Mouse (Mus musculus): ENCODE measurements around the gene Zfp558. TPM values are rescaled to one million over a fixed set of nuclear protein-coding genes. Genes with fewer than 3 reads are reported as not detected.
"Not testable (repeated sequence)": the region's sequence is repeated elsewhere in the genome, so short reads cannot be mapped to it uniquely, and the experiment has no call there.

Gene Zfp558
- 1 to 10 TPM; 1.6 to 1.8 TPM for total RNA-seq (2021)
- long read RNA-seq, experiment 1: 0 reads
- long read RNA-seq, experiment 2, partial matches to known transcripts: 0 of 2 reads
- long read RNA-seq, experiment 2, other reads (novel, unspliced or antisense): 1 of 2 reads

DNA sequence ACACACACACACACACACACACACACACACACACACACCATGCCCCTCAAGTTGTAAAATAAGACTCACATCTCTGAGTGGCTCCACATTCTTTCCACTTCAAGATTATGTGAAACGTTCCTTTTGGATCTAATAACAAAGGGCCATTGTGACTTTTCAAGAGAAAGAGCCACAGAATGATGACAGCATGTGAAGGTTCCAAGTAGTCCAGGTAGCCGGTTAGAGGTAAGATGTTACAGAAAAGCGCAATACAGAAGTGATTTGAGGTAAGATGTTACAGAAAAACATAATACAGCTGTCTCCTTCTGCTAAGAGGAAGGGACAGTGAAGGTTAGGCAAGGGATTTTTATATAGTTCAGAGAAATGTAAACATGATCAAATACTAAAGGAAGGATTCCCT is at the start of gene Zfp558, which contains the start of gene Mbd3l1:
TSS of gene Zfp558 (minus strand) at position 101 of the 400 bp plus-strand sequence.
TSS of gene Mbd3l1 (plus strand) at position 192 of the 400 bp plus-strand sequence.
- DNase-seq: no peak

GRCm38 (mm10) chr9:18508098-18508497 is 30.0 kb upstream of the Zfp558 start:
- DNase-seq: no peak

DNA sequence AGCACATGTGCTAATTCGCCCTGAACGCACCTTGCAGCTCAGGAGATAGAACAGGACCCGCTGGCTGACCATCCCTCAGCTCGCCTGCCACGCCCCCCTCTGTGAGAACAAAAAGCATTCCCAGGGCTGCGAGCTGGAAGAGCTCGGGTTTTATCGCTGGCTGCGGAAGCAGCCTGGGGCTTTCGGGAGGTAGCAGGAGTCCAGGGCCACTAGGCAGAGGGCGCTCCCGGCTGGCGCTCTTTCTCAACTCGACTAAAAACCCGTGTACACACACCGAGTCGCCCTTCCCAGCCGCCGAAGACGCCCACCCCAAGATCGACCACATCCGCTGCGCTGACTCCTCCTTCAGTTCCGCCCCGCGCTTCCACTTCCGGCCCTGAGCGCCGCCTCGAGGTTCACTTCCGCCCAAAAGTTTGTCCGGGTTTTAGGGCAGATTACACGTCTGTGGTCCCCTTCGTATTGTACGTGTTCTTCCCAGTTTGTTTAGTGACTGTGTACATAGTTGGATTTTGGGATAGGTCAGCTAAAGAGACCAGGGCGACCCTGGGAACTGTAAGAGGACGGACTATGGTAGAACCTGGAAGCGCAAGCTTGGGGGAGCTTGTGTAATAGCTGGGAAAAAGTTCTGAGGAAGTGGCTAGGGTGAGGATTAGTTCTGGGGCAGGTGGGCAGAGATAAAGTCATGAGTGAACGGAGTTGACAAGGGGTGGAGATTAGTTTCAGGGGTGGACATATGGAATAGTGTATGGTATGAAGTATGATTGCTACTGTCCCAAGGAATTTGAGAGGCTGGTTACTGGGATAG is 4.5 kb downstream of the Zfp558 start:
- peak; percentile 65 for DNase-seq

DNA sequence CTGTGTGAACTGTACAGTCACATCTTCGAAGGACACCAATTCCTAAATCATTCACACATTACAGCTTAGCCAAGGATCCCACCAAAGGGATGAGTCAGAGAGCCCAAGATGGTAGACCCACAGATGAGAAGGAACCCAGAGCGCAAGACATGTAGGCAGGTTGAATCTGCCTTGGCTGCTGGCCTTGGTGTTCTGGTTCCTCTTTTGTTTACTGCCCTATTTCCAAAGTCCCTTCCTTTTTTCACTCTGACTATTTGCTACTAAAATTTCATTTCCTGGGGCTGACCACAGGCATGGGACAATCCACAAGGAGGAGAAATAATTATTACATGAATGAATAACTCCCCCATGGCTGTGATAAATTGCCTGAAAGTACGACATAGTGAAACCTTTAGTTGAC is 10.1 kb downstream of the Zfp558 start:
- no peak for DNase-seq

DNA sequence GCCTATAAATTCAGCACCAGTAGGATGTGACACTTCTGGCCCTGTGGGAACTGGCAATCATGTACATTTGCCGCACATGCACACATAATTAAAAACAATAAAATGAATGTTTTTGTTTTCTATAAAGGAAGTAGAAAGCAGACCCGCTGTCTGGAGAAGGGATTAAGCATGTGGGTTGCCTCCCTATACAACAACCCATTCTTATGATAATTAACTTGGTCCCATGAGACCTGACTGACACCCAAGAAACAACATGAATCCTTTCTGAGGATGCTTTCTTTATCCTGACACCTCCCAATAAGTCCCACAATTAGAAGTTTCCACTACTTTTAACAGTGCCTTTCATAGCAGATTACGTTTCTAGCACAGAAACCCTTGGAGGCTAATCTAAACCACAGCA is 10.7 kb downstream of the Zfp558 start:
- no peak for DNase-seq

DNA sequence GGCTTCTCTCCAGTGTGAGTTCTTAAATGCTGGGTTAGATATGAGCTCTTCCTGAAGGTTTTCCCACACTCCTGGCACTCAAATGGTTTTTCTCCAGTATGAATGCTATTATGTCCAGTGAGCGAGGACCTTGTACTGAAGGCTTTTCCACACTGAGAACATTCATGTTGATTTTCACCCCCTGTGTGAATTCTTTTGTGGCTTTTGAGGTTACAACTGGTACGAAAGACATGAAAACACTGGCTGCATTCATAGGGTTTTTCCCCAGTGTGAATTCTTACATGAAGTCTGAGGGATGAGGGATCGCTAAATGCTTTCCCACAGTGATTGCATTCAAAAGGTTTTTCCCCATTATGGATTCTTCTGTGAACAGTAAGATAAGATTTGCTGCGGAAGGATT is 21.5 kb downstream of the Zfp558 start:
- no peak for DNase-seq

DNA sequence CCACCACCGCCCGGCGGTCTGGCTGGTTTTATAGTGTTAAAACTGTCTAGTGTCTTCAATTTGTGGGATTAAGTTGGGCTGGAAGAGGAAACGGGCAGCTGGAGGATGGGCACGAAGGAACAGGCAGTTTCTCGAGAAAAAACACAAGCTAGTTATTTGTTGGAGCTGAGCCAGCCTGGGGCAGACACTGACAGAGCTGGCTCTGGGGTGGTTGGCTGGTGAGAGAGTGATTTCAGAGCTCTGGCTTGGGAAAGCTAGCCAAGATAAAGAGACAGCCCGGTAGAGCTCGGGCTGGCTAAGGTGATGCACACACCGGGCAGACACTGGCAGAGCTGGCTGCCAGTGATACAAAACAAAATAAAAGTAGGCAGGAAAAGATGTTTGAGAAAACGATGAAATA is 46.4 kb downstream of the Zfp558 start:
- DNase-seq: no peak

DNA sequence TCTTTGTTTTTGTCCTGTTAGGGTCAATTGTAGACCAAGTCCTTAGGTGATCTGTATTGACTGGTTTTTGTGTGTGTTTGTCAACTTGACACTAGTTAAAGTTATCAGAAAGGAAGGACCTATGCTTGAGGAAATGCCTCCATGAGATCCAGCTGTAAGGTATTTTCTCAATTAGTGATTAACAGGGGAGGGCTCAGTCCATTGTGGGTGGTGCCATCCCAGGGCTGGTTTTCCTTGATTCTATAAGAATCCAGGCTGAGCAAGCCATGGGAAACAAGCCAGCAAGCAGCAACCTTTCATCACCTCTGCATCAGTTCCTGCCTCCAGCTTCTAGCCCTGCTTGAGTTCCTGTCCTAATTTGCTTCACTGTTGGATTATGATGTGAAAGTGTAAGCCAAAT is 47.7 kb downstream of the Zfp558 start, which contains the start of gene Mbd3l2:
TSS of gene Mbd3l2 (plus strand) at position 301 of the 400 bp plus-strand sequence.
- no peak for DNase-seq

GRCm38 (mm10) chr9:18412371-18412770 is 65.7 kb downstream of the Zfp558 start:
- not testable (repeated sequence) for DNase-seq

Small RNAs within 50 kb of the gene (microRNA-seq; reads per million reads assigned to microRNA genes)
- gene Gm22854: 0 reads per million in 2 experiments

Other genes with a start within 250 kb of the Zfp558 start
- gene Chordc1, start 186.1 kb downstream of the Zfp558 start, total RNA-seq (2021): 10 to 100 TPM; 36.1 to 42.1 TPM
- 10 to 100 TPM; 10.2 to 10.9 TPM for gene Naalad2, start 75.3 kb downstream of the Zfp558 start, total RNA-seq (2021)
- not detected for gene Ubtfl1, start 73.8 kb downstream of the Zfp558 start, total RNA-seq (2021)
- not detected for gene Mbd3l2, start 47.6 kb downstream of the Zfp558 start, total RNA-seq (2021)
- gene Mbd3l1, start 91 bp upstream of the Zfp558 start, total RNA-seq (2021): not detected
- gene Muc16, start 196.3 kb upstream of the Zfp558 start, total RNA-seq (2021): under 1 TPM; 0.02 to 0.16 TPM

All from gastrocnemius, postnatal 10 days (tissue).